Mouse (Mus musculus) neural tube, embryonic 13.5 days (tissue): Measurements from ENCODE around the gene Car6. TPM values are rescaled to one million over a fixed set of nuclear protein-coding genes. Genes with fewer than 3 reads are reported as not detected.

Experiments used
- ATAC-seq: fragments of 200-750 bp; cut with Nextera tagmentation; 2 replicates; pipeline ENCODE4 v1.8.0; 2017; ENCODE audit warnings: low read depth, mild to moderate bottlenecking, moderate TSS enrichment, moderate library complexity
- H3K27ac ChIP-seq: fragments of 300-500 bp; sonication (generic); replicated peaks from 2 replicates; pipeline ENCODE4 v1.5.1; 2015; ENCODE audit warnings: moderate library complexity, mild to moderate bottlenecking, inconsistent platforms
- H3K27me3 ChIP-seq: fragments of 300-500 bp; sonication (generic); 2 replicates; pipeline ENCODE4 v1.6.1; 2015; ENCODE audit warnings: mild to moderate bottlenecking, inconsistent platforms
- H3K36me3 ChIP-seq: fragments of 300-500 bp; sonication (generic); 2 replicates; pipeline ENCODE4 v1.6.1; 2015; ENCODE audit warnings: mild to moderate bottlenecking, inconsistent platforms
- H3K4me1 ChIP-seq: fragments of 300-500 bp; sonication (generic); replicated peaks from 2 replicates; pipeline ENCODE4 v1.6.1; 2015; ENCODE audit warnings: inconsistent platforms
- H3K4me2 ChIP-seq: fragments of 300-500 bp; sonication (generic); 2 replicates; pipeline ENCODE4 v1.6.1; 2015; ENCODE audit warnings: inconsistent platforms, mild to moderate bottlenecking, moderate library complexity
- H3K4me3 ChIP-seq: fragments of 300-500 bp; sonication (generic); 2 replicates; pipeline ENCODE4 v1.5.1; 2015; ENCODE audit warnings: mild to moderate bottlenecking, inconsistent platforms
- H3K9ac ChIP-seq: fragments of 300-500 bp; sonication (generic); 2 replicates; pipeline ENCODE4 v1.6.1; 2015; ENCODE audit warnings: moderate library complexity, mild to moderate bottlenecking, inconsistent platforms
- H3K9me3 ChIP-seq: fragments of 300-500 bp; sonication (generic); 2 replicates; pipeline ENCODE4 v1.6.1; 2016; ENCODE audit warnings: inconsistent platforms
- WGBS: fragments of 180-500 bp; shearing (Covaris S2); methylation state at CpG from one replicate; pipeline ENCODE4 v1.1.7; 2015; 5-methylcytosine and 5-hydroxymethylcytosine counted together
- polyA plus RNA-seq: library from polyadenylated mRNA; unstranded; fragments of >200 nt; fragmentation: Nextera tagmentation; extraction: Ambion mirVana; gene quantifications from 2 replicates; pipeline ENCODE4 v1.2.1, GENCODE M21; 2015

Gene Car6
- polyA plus RNA-seq, 1 experiment from 2014 or later = not detected

- H3K9ac ChIP-seq = no peak overlapping the region
- H3K4me1 ChIP-seq = peaks cover 10% of the 10 kb centered on the region
- H3K4me2 ChIP-seq = peak overlapping the region; percentile 48
- H3K27me3 ChIP-seq = no peaks in the 10 kb centered on the region
- H3K27ac ChIP-seq = no peak overlapping the region
- WGBS = 55% methylated on average over 10 of the region's 10 CpGs
- H3K9me3 ChIP-seq = no peaks in the 10 kb centered on the region
- no peaks in the 10 kb centered on the region for H3K36me3 ChIP-seq
- peak overlapping the region; percentile 24; the same call in 1 of the 2 replicates for H3K4me3 ChIP-seq
- 0 out of 2 replicates have a peak, but pooled peaks have one; percentile 40 for ATAC-seq
Observed at GRCm38 (mm10) chr4:150211930-150212552, 10.9 kb upstream of the Car6 start.

GRCm38 (mm10) chr4:150210306-150210705 lies 9.2 kb upstream of the Car6 start:
- Histone ChIP-seq H3K27ac (no peak overlapping the region), H3K4me3 (no peak overlapping the region), H3K9me3 (no peaks in the 10 kb centered on the region), H3K36me3 (no peaks in the 10 kb centered on the region), H3K27me3 (no peaks in the 10 kb centered on the region), H3K9ac (no peak overlapping the region), H3K4me2 (no peak overlapping the region), H3K4me1 (peaks cover 10% of the 10 kb centered on the region)
- 75% methylated on average over 8 of the region's 8 CpGs for WGBS
- ATAC-seq = no peak

GRCm38 (mm10) chr4:150209751-150210150 lies 8.6 kb upstream of the Car6 start:
- H3K4me1 ChIP-seq = peaks cover 10% of the 10 kb centered on the region
- no peak overlapping the region for H3K9ac ChIP-seq
- no peaks in the 10 kb centered on the region for H3K36me3 ChIP-seq
- H3K4me3 ChIP-seq = no peak overlapping the region
- ATAC-seq = no peak
- H3K4me2 ChIP-seq = no peak overlapping the region
- 93% methylated on average over 5 of the region's 5 CpGs for WGBS
- H3K27me3 ChIP-seq = no peaks in the 10 kb centered on the region
- H3K27ac ChIP-seq = no peak overlapping the region
- no peaks in the 10 kb centered on the region for H3K9me3 ChIP-seq

GRCm38 (mm10) chr4:150204877-150205276 lies 3.7 kb upstream of the Car6 start:
- no peak for ATAC-seq
- H3K27ac ChIP-seq = no peak overlapping the region
- WGBS = 89% methylated on average over 3 of the region's 3 CpGs
- H3K9me3 ChIP-seq = no peaks in the 10 kb centered on the region
- no peaks in the 10 kb centered on the region for H3K27me3 ChIP-seq
- H3K36me3 ChIP-seq = no peaks in the 10 kb centered on the region
- H3K9ac ChIP-seq = no peak overlapping the region
- no peak overlapping the region for H3K4me3 ChIP-seq
- no peak overlapping the region for H3K4me2 ChIP-seq
- H3K4me1 ChIP-seq = no peaks in the 10 kb centered on the region

- no peak overlapping the region for H3K4me3 ChIP-seq
- H3K4me2 ChIP-seq = no peak overlapping the region
- H3K36me3 ChIP-seq = no peaks in the 10 kb centered on the region
- H3K27ac ChIP-seq = no peak overlapping the region
- H3K27me3 ChIP-seq = no peaks in the 10 kb centered on the region
- H3K9ac ChIP-seq = no peak overlapping the region
- H3K9me3 ChIP-seq = no peaks in the 10 kb centered on the region
- 86% methylated on average over 5 of the region's 5 CpGs for WGBS
- no peak for ATAC-seq
- no peaks in the 10 kb centered on the region for H3K4me1 ChIP-seq
Observed at GRCm38 (mm10) chr4:150202702-150203101, 1.6 kb upstream of the Car6 start.

- Histone ChIP-seq H3K27me3 (no peaks in the 10 kb centered on the region), H3K27ac (no peak overlapping the region), H3K4me1 (no peaks in the 10 kb centered on the region), H3K4me2 (no peak overlapping the region), H3K9ac (no peak overlapping the region), H3K4me3 (no peak overlapping the region), H3K36me3 (no peaks in the 10 kb centered on the region), H3K9me3 (no peaks in the 10 kb centered on the region)
- 79% methylated on average over 9 of the region's 9 CpGs for WGBS
- ATAC-seq = no peak
Observed at GRCm38 (mm10) chr4:150198268-150198667, 2.9 kb downstream of the Car6 start.

GRCm38 (mm10) chr4:150193915-150194314 lies 7.2 kb downstream of the Car6 start:
- Histone ChIP-seq H3K4me1 (no peaks in the 10 kb centered on the region), H3K9ac (no peak overlapping the region), H3K36me3 (no peaks in the 10 kb centered on the region), H3K4me3 (no peak overlapping the region), H3K27me3 (no peaks in the 10 kb centered on the region), H3K27ac (no peak overlapping the region), H3K4me2 (no peak overlapping the region), H3K9me3 (no peaks in the 10 kb centered on the region)
- 46% methylated on average over 1 of the region's 1 CpGs for WGBS
- ATAC-seq = no peak

GRCm38 (mm10) chr4:150192199-150192598 lies 8.9 kb downstream of the Car6 start:
- Histone ChIP-seq H3K27ac (no peak overlapping the region), H3K9ac (no peak overlapping the region), H3K9me3 (no peaks in the 10 kb centered on the region), H3K36me3 (no peaks in the 10 kb centered on the region), H3K4me3 (no peak overlapping the region), H3K4me2 (no peak overlapping the region), H3K4me1 (no peaks in the 10 kb centered on the region), H3K27me3 (no peaks in the 10 kb centered on the region)
- 84% methylated on average over 6 of the region's 6 CpGs for WGBS
- no peak for ATAC-seq

GRCm38 (mm10) chr4:150188236-150188635 lies 12.9 kb downstream of the Car6 start:
- ATAC-seq = no peak
- Histone ChIP-seq H3K9ac (no peak overlapping the region), H3K4me2 (no peak overlapping the region), H3K27me3 (no peaks in the 10 kb centered on the region), H3K9me3 (no peaks in the 10 kb centered on the region), H3K27ac (no peak overlapping the region), H3K36me3 (no peaks in the 10 kb centered on the region), H3K4me3 (no peak overlapping the region), H3K4me1 (no peaks in the 10 kb centered on the region)
- WGBS = 52% methylated on average over 11 of the region's 11 CpGs

- Histone ChIP-seq H3K4me2 (no peak overlapping the region), H3K36me3 (no peaks in the 10 kb centered on the region), H3K27me3 (no peaks in the 10 kb centered on the region), H3K4me1 (no peaks in the 10 kb centered on the region), H3K27ac (no peak overlapping the region), H3K9me3 (peaks cover 4% of the 10 kb centered on the region; the same call in 1 of the 2 replicates), H3K9ac (no peak overlapping the region), H3K4me3 (no peak overlapping the region)
- no peak for ATAC-seq
- WGBS = 88% methylated on average over 7 of the region's 7 CpGs
Observed at GRCm38 (mm10) chr4:150181304-150181703, 19.8 kb downstream of the Car6 start.

- H3K4me1 ChIP-seq = no peaks in the 10 kb centered on the region
- H3K4me2 ChIP-seq = no peak overlapping the region
- no peaks in the 10 kb centered on the region for H3K27me3 ChIP-seq
- no peaks in the 10 kb centered on the region for H3K36me3 ChIP-seq
- H3K4me3 ChIP-seq = no peak overlapping the region
- H3K27ac ChIP-seq = no peak overlapping the region
- H3K9ac ChIP-seq = no peak overlapping the region
- peaks cover 4% of the 10 kb centered on the region; the same call in 1 of the 2 replicates for H3K9me3 ChIP-seq
- ATAC-seq = no peak
- 56% methylated on average over 4 of the region's 4 CpGs for WGBS
Observed at GRCm38 (mm10) chr4:150178131-150178530, 23.0 kb downstream of the Car6 start.

- no peaks in the 10 kb centered on the region for H3K36me3 ChIP-seq
- no peaks in the 10 kb centered on the region for H3K4me1 ChIP-seq
- no peaks in the 10 kb centered on the region for H3K9me3 ChIP-seq
- no peak overlapping the region for H3K9ac ChIP-seq
- no peak overlapping the region for H3K4me2 ChIP-seq
- WGBS = 73% methylated on average over 8 of the region's 8 CpGs
- H3K4me3 ChIP-seq = no peak overlapping the region
- no peaks in the 10 kb centered on the region for H3K27me3 ChIP-seq
- H3K27ac ChIP-seq = no peak overlapping the region
- ATAC-seq = no peak
Observed at GRCm38 (mm10) chr4:150177122-150177521, 24.0 kb downstream of the Car6 start.

GRCm38 (mm10) chr4:150176535-150176934 lies 24.6 kb downstream of the Car6 start:
- Histone ChIP-seq H3K27me3 (no peaks in the 10 kb centered on the region), H3K9me3 (no peaks in the 10 kb centered on the region), H3K4me1 (no peaks in the 10 kb centered on the region), H3K4me3 (no peak overlapping the region), H3K36me3 (no peaks in the 10 kb centered on the region), H3K4me2 (peak overlapping the region; percentile 27; the same call in 1 of the 2 replicates), H3K9ac (no peak overlapping the region), H3K27ac (no peak overlapping the region)
- WGBS = 11% methylated on average over 7 of the region's 7 CpGs
- no peak for ATAC-seq
